Mouse (Mus musculus): ENCODE measurements at regions not wholly inside any gene's neighbourhood (a gene's known extent, or its start where the extent isn't known, plus 50 kb on each side); places are given as distances from the start of the nearest gene placed in this dataset.

DNA sequence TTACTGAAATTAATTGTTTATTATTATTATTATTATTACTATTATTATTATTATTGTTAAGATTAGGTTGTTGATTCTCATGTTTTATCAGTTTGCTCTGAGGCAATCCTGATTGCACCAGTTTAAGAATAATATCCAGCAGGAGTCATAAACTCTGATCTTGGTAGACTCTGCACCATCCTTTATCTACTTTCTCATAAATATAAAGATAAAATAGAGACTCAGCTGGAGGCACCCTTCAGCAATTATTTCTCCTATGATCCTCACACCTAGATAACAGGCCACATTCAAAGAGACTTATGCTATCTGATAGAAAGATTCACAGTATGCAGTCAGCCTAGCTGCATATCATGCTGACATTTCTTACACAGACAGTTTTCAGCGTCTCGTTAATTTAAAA, 1935.2 kb upstream of the Pcdh20 start:
- TF ChIP-seq CTCF (IDR thresholded peaks at IDR 0.05; ENCODE audit: low read depth, low read length) (no peak), POLR2A (IDR thresholded peaks at IDR 0.05; ENCODE audit: extremely low read depth, insufficient read depth, low read length) (no peak)

All from liver, adult 2 months (tissue).